Mouse (Mus musculus) MEL (cell line): Measurements from ENCODE around the gene Cachd1.

Source experiments
- CTCF ChIP-seq, 3 experiments: IDR thresholded peaks in 2 of 3; conservative IDR thresholded peaks in 1 of 3; 2 replicates each; pipeline ENCODE4 v1.5.1; 2011 to 2012; ENCODE audit warnings: low read length in 3 of 3, low read depth in 2 of 3, mild to moderate bottlenecking in 2 of 3, improper control_type of control experiment in 1 of 3, inconsistent platforms in 1 of 3, mixed read lengths in 1 of 3, moderate library complexity in 1 of 3; ENCODE audit not compliant: control insufficient read depth in 1 of 3, insufficient read depth in 1 of 3, poor library complexity in 1 of 3, severe bottlenecking in 1 of 3
- ETS1 ChIP-seq: IDR thresholded peaks from 2 replicates; pipeline ENCODE4 v1.6.1; 2012; ENCODE audit warnings: low read depth, mild to moderate bottlenecking, inconsistent platforms, low read length, improper control_type of control experiment, moderate library complexity
- GATA1 ChIP-seq: IDR thresholded peaks from 2 replicates; pipeline ENCODE4 v1.6.1; 2011; ENCODE audit warnings: low read depth, low read length, improper control_type of control experiment
- MAFK ChIP-seq: IDR thresholded peaks from 2 replicates; pipeline ENCODE4 v1.6.1; 2011; ENCODE audit warnings: low read depth, mild to moderate bottlenecking, low read length, improper control_type of control experiment, borderline replicate concordance
- POLR2A ChIP-seq, 2 experiments: IDR thresholded peaks; 2 replicates each; pipeline ENCODE4 v1.6.1; 2011 to 2012; ENCODE audit warnings: low read length in 2 of 2, mild to moderate bottlenecking in 2 of 2, control low read depth in 1 of 2, improper control_type of control experiment in 1 of 2, low read depth in 1 of 2, moderate library complexity in 1 of 2; ENCODE audit not compliant: control insufficient read depth in 1 of 2, insufficient read depth in 1 of 2, poor library complexity in 1 of 2

- TF ChIP-seq ETS1 (no peak), MAFK (no peak), CTCF (IDR thresholded peaks at IDR 0.05 in 2 of 3, conservative IDR thresholded peaks at IDR 0.05 in 1 of 3; ENCODE audit: control insufficient read depth in 1 of 3, insufficient read depth in 1 of 3, low read depth in 2 of 3, low read length in 3 of 3, poor library complexity in 1 of 3, severe bottlenecking in 1 of 3) (no peak), POLR2A (IDR thresholded peaks at IDR 0.05; ENCODE audit: control insufficient read depth in 1 of 2, insufficient read depth in 1 of 2, low read depth in 1 of 2, low read length in 2 of 2, poor library complexity in 1 of 2) (no peak), GATA1 (no peak)
Observed at GRCm38 (mm10) chr4:100813767-100814461, 37.4 kb downstream of the Cachd1 start.
